Mouse (Mus musculus) olfactory bulb, adult 2 months (tissue): ENCODE measurements at regions not wholly inside any gene's neighbourhood (a gene's known extent, or its start where the extent isn't known, plus 50 kb on each side); places are given as distances from the start of the nearest gene placed in this dataset.

Source experiments
- CTCF ChIP-seq: fragments of 200-500 bp; IDR thresholded peaks from 2 replicates; pipeline ENCODE4 v1.5.1; 2012; ENCODE audit warnings: low read depth, mild to moderate bottlenecking, low read length, moderate library complexity; ENCODE audit not compliant: insufficient read depth
- POLR2A ChIP-seq: fragments of 200-500 bp; IDR thresholded peaks from 2 replicates; pipeline ENCODE4 v1.6.1; 2012; ENCODE audit warnings: mild to moderate bottlenecking, low read depth, low read length, moderate library complexity; ENCODE audit not compliant: insufficient read depth

- TF ChIP-seq CTCF: no peak
- TF ChIP-seq POLR2A: no peak
Measured at GRCm38 (mm10) chr3:78907778-78908177, 378.5 kb downstream of the Rapgef2 start.
